Mouse (Mus musculus): ENCODE results near the gene Tmem129. TPM values are rescaled to one million over a fixed set of nuclear protein-coding genes. Genes with fewer than 3 reads are reported as not detected.

The Tmem129 gene
- total RNA-seq, 2 experiments from 2014 or later, result 21.4 to 22.4 TPM

Other genes with a start within 250 kb of the Tmem129 start
- not detected for gene Nkx1-1, start 224.4 kb downstream of the Tmem129 start, total RNA-seq (2021)
- gene Fam53a, start 28.8 kb downstream of the Tmem129 start, total RNA-seq (2021), result 10 to 100 TPM; 20.4 to 24.0 TPM
- gene Gm9903, start 28.5 kb downstream of the Tmem129 start, total RNA-seq (2021), result under 1 TPM in 1 of 2 experiments, not detected in 1; 0.73 TPM
- 10 to 100 TPM; 28.7 to 31.7 TPM for gene Slbp, start 5.8 kb downstream of the Tmem129 start, total RNA-seq (2021)
- gene Tacc3, start 288 bp downstream of the Tmem129 start, total RNA-seq (2021), result 10 to 100 TPM; 12.4 to 14.1 TPM
- gene Fgfr3, start 63.3 kb upstream of the Tmem129 start, total RNA-seq (2021), result 100 to 1,000 TPM; 123 to 134 TPM
- 100 to 1,000 TPM; 105 to 106 TPM for gene Letm1, start 124.4 kb upstream of the Tmem129 start, total RNA-seq (2021)
- 100 to 1,000 TPM; 131 to 143 TPM for gene Nsd2, start 162.3 kb upstream of the Tmem129 start, total RNA-seq (2021)

Measured in layer of hippocampus, postnatal 10 days (tissue).